Mouse (Mus musculus) ovary, postnatal 10 days (tissue): ENCODE data around the gene Smim7.

ENCODE experiments used
- DNase-seq: peaks from one replicate; pipeline ENCODE4 v3.0.0; 2022; ENCODE audit warnings: low spot score

Smim7 gene

DNA sequence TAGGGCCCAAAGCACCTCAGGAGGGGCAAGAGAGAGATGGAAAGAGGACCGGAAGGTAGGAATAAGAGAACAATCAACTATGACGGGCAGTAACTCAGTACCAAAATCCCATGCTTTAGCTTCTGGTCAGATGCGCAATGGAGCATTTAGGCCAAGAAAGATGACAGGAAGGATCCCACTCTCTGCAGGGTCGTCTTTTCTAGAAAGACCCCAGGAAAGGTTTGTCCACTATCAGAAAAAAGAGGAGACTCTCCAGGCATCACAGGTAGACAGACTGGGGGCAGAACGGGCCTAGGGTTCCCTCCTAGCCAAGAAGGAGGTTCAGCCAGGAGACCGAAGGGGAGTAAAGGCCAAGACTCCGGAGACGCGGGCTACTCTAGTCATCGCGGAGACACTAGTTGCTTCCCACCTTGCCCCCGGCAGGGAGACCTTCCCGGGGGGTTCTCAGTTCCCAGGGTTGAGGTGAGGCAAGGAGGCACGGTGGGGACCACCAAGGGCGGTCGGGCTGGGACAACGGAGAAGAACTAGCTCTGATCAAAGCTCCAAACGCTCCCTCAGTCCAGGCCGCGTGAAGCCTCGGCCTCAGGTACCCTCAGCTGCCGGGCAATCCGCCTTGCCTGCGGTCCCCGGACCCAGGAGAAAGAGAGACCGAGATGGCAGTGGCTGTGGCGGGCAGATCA lies 23.6 kb downstream of the Smim7 start:
- peak; percentile 19 for DNase-seq

DNA sequence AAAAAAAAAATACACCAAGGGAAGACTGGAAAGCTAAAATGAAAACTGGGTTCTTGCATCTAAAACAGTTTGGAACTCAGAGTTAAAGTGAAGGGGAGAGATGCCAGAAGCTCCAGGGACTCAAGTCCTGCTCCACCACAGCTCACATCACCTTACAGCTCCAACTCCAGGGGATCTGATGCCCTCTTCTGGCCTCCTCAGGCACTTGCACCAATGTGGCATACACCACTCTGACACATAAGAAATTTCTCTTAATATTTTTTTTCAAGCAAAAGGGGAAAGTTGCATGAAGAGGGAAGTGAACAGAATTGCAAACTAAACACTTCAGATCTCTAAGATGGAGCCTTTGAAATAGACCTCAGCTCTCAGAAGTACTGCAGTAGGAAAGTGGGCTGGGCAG lies 31.7 kb downstream of the Smim7 start:
- DNase-seq: no peak

DNA sequence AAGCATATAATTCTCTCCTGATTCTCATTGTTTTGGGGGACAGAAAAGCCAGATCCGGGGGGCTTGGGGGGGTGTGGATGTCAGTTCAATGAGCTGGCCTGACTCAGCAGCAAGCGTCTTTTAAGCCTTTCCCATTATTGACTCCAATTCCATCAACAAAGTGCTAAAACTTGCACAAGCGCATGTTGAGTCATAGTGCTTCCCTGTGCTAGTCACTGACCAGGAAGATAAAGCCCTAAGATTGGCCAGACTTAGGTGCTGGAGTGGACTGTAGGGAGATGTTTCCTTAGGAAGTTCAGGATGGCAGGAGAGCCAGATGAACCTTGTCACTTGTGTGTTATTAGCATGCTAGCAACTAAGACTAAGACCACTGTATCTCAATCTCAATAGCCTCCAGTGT lies 36.0 kb downstream of the Smim7 start:
- DNase-seq: no peak

- DNase-seq: no peak
Measured at GRCm38 (mm10) chr8:72532103-72532502, 38.8 kb downstream of the Smim7 start.

- DNase-seq: no peak
Measured at GRCm38 (mm10) chr8:72521888-72522287, 49.0 kb downstream of the Smim7 start.

GRCm38 (mm10) chr8:72517421-72517988 lies 53.4 kb downstream of the Smim7 start:
- DNase-seq: no peak
